Mouse (Mus musculus) megakaryocyte progenitor cell, adult 5-6 weeks (primary cell): ENCODE data around the gene Tuba8. TPM values are rescaled to one million over a fixed set of nuclear protein-coding genes. Genes with fewer than 3 reads are reported as not detected.
A peak's percentile ranks its signal among the peaks of the same experiment; 100 is the strongest.

Experiments
- ATAC-seq: replicated peaks from 2 replicates; pipeline ENCODE4 v1.8.0; 2016; ENCODE audit warnings: mild to moderate bottlenecking, moderate TSS enrichment, inconsistent platforms; ENCODE audit not compliant: poor library complexity
- total RNA-seq, 2 experiments: library from RNA; stranded (forward) in 1 of 2; stranded (reverse) in 1 of 2; fragments of 157-497, 149-512 nt in 1 of 2; fragments of 200-1000 nt in 1 of 2; gene quantifications; 2 replicates each; pipeline versions ENCODE4 v1.2.3 to v1.2.4; 2015 to 2017

Gene Tuba8
- total RNA-seq, 2 experiments from 2014 or later: 27.2 to 30.4 TPM

- ATAC-seq: peak; percentile 49
Observed at GRCm38 (mm10) chr6:121226043-121226442, 15.5 kb downstream of the Tuba8 start.

GRCm38 (mm10) chr6:121226744-121227143, 16.2 kb downstream of the Tuba8 start:
- peak; percentile 67 for ATAC-seq

- ATAC-seq: 0 out of 2 replicates have a peak, but pooled peaks have one; percentile 8
Observed at GRCm38 (mm10) chr6:121228421-121228820, 17.9 kb downstream of the Tuba8 start.

- no peak for ATAC-seq
Observed at GRCm38 (mm10) chr6:121232652-121233051, 22.2 kb downstream of the Tuba8 start.

GRCm38 (mm10) chr6:121236386-121236785, 25.9 kb downstream of the Tuba8 start:
- no peak for ATAC-seq

GRCm38 (mm10) chr6:121238209-121238608, 27.7 kb downstream of the Tuba8 start:
- no peak for ATAC-seq

GRCm38 (mm10) chr6:121241780-121242179, 31.3 kb downstream of the Tuba8 start:
- peak; percentile 18; the same call in 1 of the 2 replicates for ATAC-seq

GRCm38 (mm10) chr6:121243161-121243560, 32.7 kb downstream of the Tuba8 start:
- no peak for ATAC-seq

GRCm38 (mm10) chr6:121245127-121246036, 34.9 kb downstream of the Tuba8 start, which contains the start of gene Usp18:
Gene Usp18, plus strand, starts transcription at chr6:121245906.
- peak; percentile 86 for ATAC-seq

- no peak for ATAC-seq
Observed at GRCm38 (mm10) chr6:121246037-121246361, 35.5 kb downstream of the Tuba8 start.

- ATAC-seq: no peak
Observed at GRCm38 (mm10) chr6:121250406-121250805, 39.9 kb downstream of the Tuba8 start.

GRCm38 (mm10) chr6:121251256-121251655, 40.8 kb downstream of the Tuba8 start:
- ATAC-seq: peak; percentile 64

- peak; percentile 91 for ATAC-seq
Observed at GRCm38 (mm10) chr6:121260548-121260947, 50.1 kb downstream of the Tuba8 start.

- ATAC-seq: peak; percentile 76
Observed at GRCm38 (mm10) chr6:121261233-121261632, 50.7 kb downstream of the Tuba8 start.

- no peak for ATAC-seq
Observed at GRCm38 (mm10) chr6:121262004-121262403, 51.5 kb downstream of the Tuba8 start.

- no peak for ATAC-seq
Observed at GRCm38 (mm10) chr6:121262496-121262895, 52.0 kb downstream of the Tuba8 start.

GRCm38 (mm10) chr6:121270156-121270555, 59.7 kb downstream of the Tuba8 start:
- no peak for ATAC-seq

- ATAC-seq: no peak; the same call in 1 of the 2 replicates
Observed at GRCm38 (mm10) chr6:121271707-121272074, 61.2 kb downstream of the Tuba8 start.

- peak; percentile 89 for ATAC-seq
Observed at GRCm38 (mm10) chr6:121272075-121272800, 61.7 kb downstream of the Tuba8 start.

- peak; percentile 45; the same call in 1 of the 2 replicates for ATAC-seq
Observed at GRCm38 (mm10) chr6:121274356-121274755, 63.9 kb downstream of the Tuba8 start.
